Mouse (Mus musculus): ENCODE data around the gene U2af1l4.

DNA sequence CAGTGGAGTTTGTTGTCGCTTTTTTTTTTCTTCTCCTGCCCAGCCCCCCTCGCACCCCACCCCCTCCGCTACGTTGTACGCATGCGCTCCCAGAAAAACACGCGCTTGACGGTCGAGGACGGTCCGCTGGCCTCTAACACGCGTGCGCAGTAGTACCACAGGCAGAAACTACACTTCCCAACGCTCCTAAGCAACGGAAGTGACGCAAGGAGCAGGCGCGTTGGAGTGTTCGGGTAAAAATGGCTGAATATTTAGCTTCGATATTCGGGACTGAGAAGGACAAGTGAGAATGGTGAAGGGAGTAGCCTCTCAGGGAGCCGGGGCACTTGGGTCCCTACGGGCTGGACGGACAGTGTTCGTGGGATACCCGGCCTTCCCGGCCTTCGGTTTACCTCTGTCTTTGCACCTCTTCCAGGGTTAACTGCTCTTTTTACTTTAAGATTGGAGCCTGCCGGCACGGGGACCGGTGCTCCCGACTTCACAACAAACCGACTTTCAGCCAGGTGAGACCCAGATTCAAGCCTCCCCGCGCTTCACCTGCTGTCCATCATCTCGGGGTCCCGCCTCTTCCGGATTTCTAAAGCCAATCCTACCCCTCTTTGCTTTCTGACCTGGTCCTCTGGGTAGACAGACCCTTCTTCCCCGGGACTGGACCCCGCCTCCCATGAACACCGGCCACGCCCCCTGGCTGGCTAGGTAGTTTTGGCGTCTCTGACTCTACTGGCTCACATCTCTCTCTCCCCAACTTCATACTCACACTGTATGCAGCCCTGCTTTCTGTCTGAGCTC is at the start of gene U2af1l4, which contains the start of the genes Gm49396 and Psenen:
- TF ChIP-seq CTCF (IDR thresholded peaks at IDR 0.05; ENCODE audit: control insufficient read depth, insufficient read depth, low read length) (no peak), POLR2A (IDR thresholded peaks at IDR 0.05; ENCODE audit: borderline replicate concordance, control insufficient read depth, low read depth, low read length) (peak; percentile 31; the same call in 1 of the 2 replicates)
